Mouse (Mus musculus): Measurements from ENCODE around the gene Olfr315.
"Not testable (repeated sequence)": the region's sequence is repeated elsewhere in the genome, so short reads cannot be mapped to it uniquely, and the experiment has no call there.

The Olfr315 gene

DNA sequence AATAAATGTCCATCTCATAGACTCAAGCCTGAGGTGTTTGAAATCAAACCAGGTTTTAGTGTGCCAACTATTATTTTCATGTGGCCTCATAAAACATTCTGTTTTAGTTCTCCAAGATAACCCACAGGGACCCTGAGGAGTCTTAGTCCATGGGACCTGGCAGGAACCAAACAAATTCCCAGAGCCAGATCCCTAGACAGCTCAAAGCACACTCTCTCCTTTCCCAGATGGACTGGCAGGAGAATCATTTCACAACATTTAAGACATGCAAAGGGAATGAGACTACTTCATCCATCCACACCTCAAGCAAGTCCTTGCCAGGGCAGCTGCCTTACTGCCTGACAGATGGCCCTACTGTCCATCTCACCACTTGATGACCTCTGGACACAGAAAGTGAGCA lies 55.9 kb downstream of the Olfr315 start, which contains the start of gene Olfr312:
Gene Olfr312 (plus strand): TSS at position 301 of the 400 bp plus-strand sequence.
- DNase-seq = not testable (repeated sequence)

DNA sequence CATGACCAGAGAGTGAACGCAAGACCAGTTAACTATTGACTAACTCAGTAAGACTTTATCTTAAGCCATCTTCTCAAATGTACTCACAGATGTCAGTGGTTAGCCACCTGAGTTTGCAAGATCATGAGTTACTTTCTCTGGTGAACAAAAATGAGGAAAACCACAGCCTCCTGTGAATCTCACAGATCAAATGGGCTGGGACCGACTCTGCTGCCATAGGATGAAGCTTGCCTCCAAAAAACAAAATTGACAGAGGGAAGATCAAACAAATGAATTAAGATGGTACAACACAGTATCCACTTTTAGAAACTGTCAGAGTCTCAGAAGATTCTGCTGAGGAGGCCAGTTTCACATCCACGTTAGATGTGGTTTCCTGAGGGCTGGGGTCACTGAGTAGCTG lies 56.8 kb downstream of the Olfr315 start:
- no peak for DNase-seq

Measured in cerebellum, adult 11 months (tissue).